Mouse (Mus musculus): Measurements from ENCODE around the gene Shisal2a.

- TF ChIP-seq CTCF (IDR thresholded peaks at IDR 0.05): no peak
- no peak for TF ChIP-seq EP300 (IDR thresholded peaks at IDR 0.05)
These were observed 9.4 kb upstream of the Shisal2a start for GRCm38 (mm10) chr4:108392558-108392957.

Data from lung, postnatal 0 days (tissue).